Mouse (Mus musculus) intestine, embryonic 14.5 days (tissue): Measurements from ENCODE around the gene Mucl3. TPM values are rescaled to one million over a fixed set of nuclear protein-coding genes. Genes with fewer than 3 reads are reported as not detected.
A peak's percentile ranks its signal among the peaks of the same experiment; 100 is the strongest.

Experiments used
- ATAC-seq: fragments of 200-750 bp; cut with Nextera tagmentation; replicated peaks from 2 replicates; pipeline ENCODE4 v1.8.0; 2017; ENCODE audit warnings: low read depth, moderate number of reproducible peaks, moderate TSS enrichment, moderate library complexity; ENCODE audit not compliant: low FRiP score, low TSS enrichment
- DNase-seq: peaks from one replicate; pipeline ENCODE4 v3.0.0-alpha.2; 2018; ENCODE audit warnings: low spot score
- H3K27ac ChIP-seq: fragments of 300-500 bp; sonication (generic); 2 replicates; pipeline ENCODE4 v1.5.1; 2014; ENCODE audit warnings: low read depth, mild to moderate bottlenecking, control low read depth
- H3K27me3 ChIP-seq: fragments of 300-500 bp; sonication (generic); replicated peaks from 2 replicates; pipeline ENCODE4 v1.6.1; 2014; ENCODE audit warnings: low read length, control low read depth; ENCODE audit not compliant: control insufficient read depth, insufficient read depth
- H3K36me3 ChIP-seq: fragments of 300-500 bp; sonication (generic); 2 replicates; pipeline ENCODE4 v1.6.1; 2014; ENCODE audit warnings: low read length, control low read depth; ENCODE audit not compliant: control insufficient read depth, insufficient read depth
- H3K4me1 ChIP-seq: fragments of 300-500 bp; sonication (generic); replicated peaks from 2 replicates; pipeline ENCODE4 v1.6.1; 2014; ENCODE audit warnings: low read length, control low read depth, mixed read lengths; ENCODE audit not compliant: control insufficient read depth, insufficient read depth
- H3K4me2 ChIP-seq: fragments of 300-500 bp; sonication (generic); 2 replicates; pipeline ENCODE4 v1.6.1; 2014; ENCODE audit warnings: low read length
- H3K4me3 ChIP-seq: fragments of 300-500 bp; sonication (generic); 2 replicates; pipeline ENCODE4 v1.5.1; 2014; ENCODE audit warnings: low read depth, low read length, control low read depth, mixed read lengths
- H3K9ac ChIP-seq: fragments of 300-500 bp; sonication (generic); 2 replicates; pipeline ENCODE4 v1.6.1; 2014; ENCODE audit warnings: mild to moderate bottlenecking, low read length
- H3K9me3 ChIP-seq: fragments of 300-500 bp; sonication (generic); 2 replicates; pipeline ENCODE4 v1.6.1; 2016; ENCODE audit warnings: low read length, control low read depth; ENCODE audit not compliant: control insufficient read depth
- WGBS: fragments of 180-500 bp; shearing (Covaris S2); extraction: QIAGEN DNeasy Blood & Tissue Kit; methylation state at CpG from one replicate; pipeline ENCODE4 v1.1.7; 2014; 5-methylcytosine and 5-hydroxymethylcytosine counted together
- polyA plus RNA-seq: library from polyadenylated mRNA; unstranded; fragments of >200 nt; fragmentation: Nextera tagmentation; extraction: Ambion mirVana; gene quantifications from 2 replicates; pipeline ENCODE4 v1.2.1, GENCODE M21; 2014

Mucl3 gene
- polyA plus RNA-seq, 1 experiment from 2014 or later: 0.39 TPM

DNA sequence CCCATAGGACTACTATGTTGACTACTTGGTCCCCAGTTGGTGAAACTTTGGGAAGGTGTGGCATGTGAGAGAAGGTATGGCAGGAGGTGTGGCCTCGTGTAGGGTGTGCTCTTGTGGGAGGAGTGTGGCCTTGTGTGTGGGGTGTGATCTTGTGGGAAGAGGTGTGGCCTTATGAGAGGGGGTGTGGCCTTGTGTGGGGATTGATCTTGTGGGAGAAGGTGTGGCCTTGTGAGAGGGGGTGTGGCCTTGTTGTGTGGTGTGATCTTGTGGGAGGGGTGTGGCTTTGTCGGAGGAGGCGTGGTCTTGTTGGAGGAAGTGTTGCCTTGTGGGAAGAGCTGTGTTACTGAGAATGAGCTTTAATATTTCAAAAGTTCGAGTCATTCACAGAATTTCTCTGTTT lies 26.4 kb downstream of the Mucl3 start:
- no peak for ATAC-seq
- WGBS: 68% methylated on average over 4 of the region's 4 CpGs
- H3K27ac ChIP-seq: no peak overlapping the region
- no peaks in the 10 kb centered on the region for H3K9me3 ChIP-seq
- no peak overlapping the region for H3K9ac ChIP-seq
- no peaks in the 10 kb centered on the region for H3K36me3 ChIP-seq
- no peak overlapping the region for H3K4me2 ChIP-seq
- no peak for DNase-seq
- H3K27me3 ChIP-seq: no peaks in the 10 kb centered on the region
- no peak overlapping the region for H3K4me3 ChIP-seq
- H3K4me1 ChIP-seq: no peaks in the 10 kb centered on the region

DNA sequence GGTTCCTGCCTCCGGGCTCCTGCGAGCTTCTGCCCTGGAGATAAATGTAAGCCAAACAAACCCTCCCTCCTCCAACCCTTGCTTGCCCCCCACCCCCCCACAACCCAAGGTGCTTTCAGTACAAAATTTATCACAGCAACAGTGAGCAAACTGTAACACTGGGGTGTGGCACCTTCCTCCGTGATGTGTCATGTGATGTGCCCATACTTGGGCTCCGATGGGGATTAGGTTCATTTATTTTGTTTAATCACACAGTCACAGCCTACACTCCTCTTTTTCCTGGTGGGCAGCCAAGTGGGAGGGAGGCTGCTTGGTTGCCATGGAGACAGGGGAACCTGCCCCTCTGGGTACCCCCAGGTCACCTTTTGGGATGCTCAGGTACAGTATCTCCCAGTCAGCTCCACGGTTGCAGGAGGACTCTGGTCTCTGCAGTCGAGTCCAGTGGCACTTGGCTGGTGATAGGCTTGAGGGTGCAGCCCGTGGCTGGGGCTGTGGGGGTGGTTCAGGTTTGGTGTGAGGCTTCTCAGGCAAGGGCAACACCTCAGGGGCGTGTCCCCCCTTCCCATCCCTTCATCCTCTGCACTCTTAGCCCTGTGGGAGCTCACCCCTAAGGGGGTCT lies 41.6 kb downstream of the Mucl3 start:
- Histone ChIP-seq H3K9ac (no peak overlapping the region), H3K4me3 (no peak overlapping the region), H3K9me3 (no peaks in the 10 kb centered on the region), H3K36me3 (no peaks in the 10 kb centered on the region), H3K27ac (no peak overlapping the region), H3K27me3 (no peaks in the 10 kb centered on the region), H3K4me2 (no peak overlapping the region), H3K4me1 (no peaks in the 10 kb centered on the region)
- ATAC-seq (peak; percentile 62; the same call in 1 of the 2 replicates), DNase-seq (no peak)
- 41% methylated on average over 8 of the region's 8 CpGs for WGBS

DNA sequence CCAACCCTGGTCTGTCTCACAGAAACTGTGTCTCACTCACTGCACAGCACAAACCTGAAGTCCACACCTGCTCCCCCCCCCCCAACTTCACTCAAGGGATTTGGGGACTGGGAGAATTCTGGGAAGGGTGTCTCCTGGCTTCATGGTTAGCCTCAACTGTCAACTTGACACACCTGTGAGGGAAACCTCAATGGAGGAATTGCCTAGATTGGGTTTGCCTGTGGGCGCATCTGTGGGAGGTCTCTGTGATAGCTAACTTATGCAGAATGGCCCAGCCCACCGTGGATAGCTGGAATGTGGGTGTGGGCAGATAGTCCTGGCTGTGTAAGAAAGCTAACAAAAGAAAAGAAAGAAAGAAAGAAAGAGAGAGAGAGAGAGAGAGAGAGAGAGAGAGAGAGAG lies 42.2 kb downstream of the Mucl3 start, which contains the start of gene Sfta2:
TSS of gene Sfta2 (plus strand) at position 301 of the 400 bp plus-strand sequence.
- Histone ChIP-seq H3K4me3 (no peak within 1 kb of the TSS), H3K9me3 (no peaks in the 10 kb centered on the region), H3K27me3 (no peaks in the 10 kb centered on the region), H3K9ac (no peak within 1 kb of the TSS), H3K4me1 (no peaks in the 10 kb centered on the region), H3K36me3 (no peaks in the 10 kb centered on the region), H3K27ac (no peak within 1 kb of the TSS), H3K4me2 (no peak within 1 kb of the TSS)
- no peak for DNase-seq
- ATAC-seq: no peak; the same call in 1 of the 2 replicates
- WGBS: 49% methylated on average over 2 of the region's 2 CpGs

DNA sequence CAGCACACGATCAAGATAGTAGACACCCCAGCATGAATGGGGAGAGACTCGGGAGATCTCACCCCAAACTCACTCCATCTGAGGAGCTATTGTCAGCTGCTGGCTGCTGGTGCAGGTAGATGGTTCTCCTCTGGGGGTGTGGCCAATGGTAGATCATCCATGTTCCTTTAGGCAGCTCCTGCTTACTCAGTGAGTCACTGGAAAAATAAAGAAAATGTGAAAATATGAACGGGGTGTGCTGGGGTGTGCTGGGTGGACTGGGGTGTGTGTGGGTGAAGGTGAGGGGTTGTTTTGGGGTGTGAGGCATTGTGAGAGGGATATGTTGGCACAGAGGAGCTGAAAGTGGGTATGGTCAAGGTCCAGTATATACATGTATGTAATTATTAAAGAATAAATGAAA lies 46.1 kb downstream of the Mucl3 start:
- ATAC-seq (no peak), DNase-seq (no peak)
- no peak overlapping the region for H3K27ac ChIP-seq

DNA sequence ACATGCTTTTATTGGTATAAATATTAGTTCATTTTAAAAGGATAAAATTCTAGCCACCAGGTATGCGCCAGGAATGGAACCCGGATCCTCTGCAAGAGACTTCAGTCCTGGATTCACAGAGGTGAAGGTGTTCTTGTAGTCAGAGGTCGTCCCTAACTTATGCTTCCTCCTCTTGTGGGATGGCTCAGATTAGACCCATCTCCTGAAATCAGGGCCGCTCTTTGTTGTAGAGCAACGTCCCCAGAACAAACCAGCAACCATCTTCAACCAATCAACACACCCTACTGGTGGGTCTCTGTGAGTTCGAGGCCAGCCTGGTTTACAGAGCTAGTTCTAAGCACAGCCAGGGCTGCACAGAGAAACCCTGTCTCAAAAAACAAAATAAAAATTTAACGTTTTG lies 49.0 kb downstream of the Mucl3 start:
- H3K27ac ChIP-seq: no peak overlapping the region
- H3K4me1 ChIP-seq: no peaks in the 10 kb centered on the region
- no peak for ATAC-seq
- no peaks in the 10 kb centered on the region for H3K36me3 ChIP-seq
- 78% methylated on average over 7 of the region's 7 CpGs for WGBS
- H3K9me3 ChIP-seq: no peaks in the 10 kb centered on the region
- no peak overlapping the region for H3K9ac ChIP-seq
- no peaks in the 10 kb centered on the region for H3K27me3 ChIP-seq
- no peak for DNase-seq
- H3K4me3 ChIP-seq: no peak overlapping the region
- no peak overlapping the region for H3K4me2 ChIP-seq

More for the DNA sequence above, 46.1 kb downstream of the Mucl3 start:
- no peaks in the 10 kb centered on the region for H3K27me3 ChIP-seq
- H3K9me3 ChIP-seq: no peaks in the 10 kb centered on the region
- 93% methylated on average over 3 of the region's 3 CpGs for WGBS
- no peak overlapping the region for H3K9ac ChIP-seq
- no peak overlapping the region for H3K4me2 ChIP-seq
- no peaks in the 10 kb centered on the region for H3K4me1 ChIP-seq
- H3K36me3 ChIP-seq: no peaks in the 10 kb centered on the region
- H3K4me3 ChIP-seq: no peak overlapping the region

DNA sequence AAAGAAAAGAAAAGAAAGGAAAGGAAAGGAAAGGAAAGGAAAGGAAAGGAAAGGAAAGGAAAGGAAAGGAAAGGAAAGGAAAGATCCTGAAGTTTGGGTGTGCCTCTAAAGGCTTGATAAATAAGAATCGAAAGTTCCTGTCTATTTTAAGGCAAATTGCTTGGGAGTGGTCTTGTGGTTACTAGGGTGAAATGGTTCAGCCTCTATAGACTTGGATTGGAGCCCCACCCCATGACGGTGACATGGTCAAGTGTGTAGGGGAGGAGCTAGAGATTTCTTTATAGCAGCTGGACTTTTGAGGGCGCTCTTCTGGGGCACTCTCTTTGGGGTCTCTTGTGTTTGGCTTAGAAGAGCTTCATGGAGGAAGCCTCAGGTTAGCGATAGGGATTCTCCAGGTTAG lies 49.7 kb downstream of the Mucl3 start:
- no peak for DNase-seq
- no peak for ATAC-seq
- Histone ChIP-seq H3K27me3 (no peaks in the 10 kb centered on the region), H3K27ac (no peak overlapping the region), H3K4me3 (no peak overlapping the region), H3K36me3 (no peaks in the 10 kb centered on the region), H3K4me2 (no peak overlapping the region), H3K9me3 (no peaks in the 10 kb centered on the region), H3K9ac (no peak overlapping the region), H3K4me1 (no peaks in the 10 kb centered on the region)
- WGBS: 32% methylated on average over 4 of the region's 4 CpGs

DNA sequence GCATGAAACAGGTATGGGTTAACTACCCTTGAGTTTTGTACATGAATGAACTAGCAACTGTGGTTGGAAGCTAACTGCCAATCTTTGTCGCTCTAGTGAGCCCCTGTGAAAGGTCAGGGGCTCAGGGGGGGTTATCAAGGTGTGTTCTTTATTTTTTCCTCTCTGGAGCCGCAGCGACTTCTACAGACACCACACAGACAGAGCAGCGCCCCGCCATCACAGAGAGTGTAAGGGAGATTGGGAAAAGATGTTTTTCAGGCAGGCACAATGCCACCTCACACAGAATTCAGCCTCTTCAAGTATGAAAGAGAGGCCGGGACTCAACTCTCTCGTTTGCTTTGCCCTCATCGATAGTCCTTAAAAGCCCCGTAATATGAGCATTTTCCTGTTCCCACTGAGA lies 51.4 kb downstream of the Mucl3 start:
- DNase-seq (no peak), ATAC-seq (no peak)
- Histone ChIP-seq H3K27ac (no peak overlapping the region), H3K9ac (no peak overlapping the region), H3K4me2 (no peak overlapping the region), H3K4me1 (no peaks in the 10 kb centered on the region), H3K9me3 (no peaks in the 10 kb centered on the region; the same call in 1 of the 2 replicates), H3K36me3 (no peaks in the 10 kb centered on the region), H3K27me3 (no peaks in the 10 kb centered on the region), H3K4me3 (no peak overlapping the region)
- WGBS: 81% methylated on average over 9 of the region's 9 CpGs

DNA sequence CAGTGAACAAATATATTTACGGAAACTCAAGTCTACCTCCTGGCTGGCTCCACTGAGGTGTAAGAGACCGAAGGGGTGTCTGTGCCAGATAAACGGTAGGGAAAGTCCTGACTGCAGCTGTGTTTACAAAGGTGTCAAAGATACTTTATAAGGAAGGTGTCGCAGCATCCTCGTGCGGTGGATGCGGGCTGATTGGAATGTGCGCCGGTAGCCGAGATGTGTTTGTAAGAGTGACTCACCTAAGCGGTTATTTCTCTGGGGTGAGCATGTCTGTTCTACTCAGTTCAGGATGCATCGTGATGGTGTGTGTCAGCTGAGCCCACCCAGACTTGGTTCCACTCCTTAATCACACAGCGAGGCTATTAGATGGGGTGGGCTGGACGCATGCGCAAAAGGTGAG lies 51.8 kb downstream of the Mucl3 start:
- no peaks in the 10 kb centered on the region; the same call in 1 of the 2 replicates for H3K9me3 ChIP-seq
- no peaks in the 10 kb centered on the region for H3K27me3 ChIP-seq
- WGBS: 72% methylated on average over 15 of the region's 15 CpGs
- DNase-seq (no peak), ATAC-seq (no peak)
- no peak overlapping the region for H3K4me3 ChIP-seq
- no peaks in the 10 kb centered on the region for H3K36me3 ChIP-seq
- no peaks in the 10 kb centered on the region for H3K4me1 ChIP-seq
- no peak overlapping the region for H3K27ac ChIP-seq
- no peak overlapping the region for H3K4me2 ChIP-seq
- no peak overlapping the region for H3K9ac ChIP-seq

DNA sequence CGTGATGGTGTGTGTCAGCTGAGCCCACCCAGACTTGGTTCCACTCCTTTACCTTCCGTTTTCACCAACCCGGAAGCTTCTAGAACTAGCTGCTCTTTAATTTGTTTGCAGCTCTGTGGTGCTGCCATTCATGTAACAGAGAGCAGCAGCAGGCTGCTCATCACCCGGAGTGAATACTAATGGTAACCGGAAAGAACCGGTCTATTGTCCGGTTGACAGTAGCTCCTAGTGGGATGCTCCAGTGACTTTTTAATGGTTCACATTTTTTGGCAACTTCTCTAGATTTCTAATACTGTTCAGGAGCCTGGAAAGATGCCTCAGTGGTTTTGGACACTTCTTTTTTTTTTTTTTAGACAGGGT lies 52.3 kb downstream of the Mucl3 start:
- Histone ChIP-seq H3K4me3 (no peak overlapping the region), H3K27me3 (no peaks in the 10 kb centered on the region), H3K36me3 (no peaks in the 10 kb centered on the region), H3K9ac (no peak overlapping the region), H3K9me3 (no peaks in the 10 kb centered on the region; the same call in 1 of the 2 replicates), H3K4me2 (no peak overlapping the region), H3K4me1 (no peaks in the 10 kb centered on the region), H3K27ac (no peak overlapping the region)
- WGBS: 95% methylated on average over 7 of the region's 7 CpGs
- DNase-seq (no peak), ATAC-seq (no peak)
